Mouse (Mus musculus) liver, adult 2 months (tissue): ENCODE data around the gene Thap11.

Experiments
- CTCF ChIP-seq: fragments of 200-500 bp; IDR thresholded peaks from 2 replicates; pipeline ENCODE4 v1.5.1; 2011; ENCODE audit warnings: low read depth, low read length, control low read depth
- POLR2A ChIP-seq: fragments of 200-500 bp; IDR thresholded peaks from 2 replicates; pipeline ENCODE4 v1.6.1; 2011; ENCODE audit warnings: low read length, control low read depth; ENCODE audit not compliant: insufficient read depth; ENCODE audit errors: extremely low read depth

- TF ChIP-seq POLR2A (no peak), CTCF (no peak)
Observed at GRCm38 (mm10) chr8:105852146-105852729, 2.7 kb upstream of the Thap11 start.
